Mouse (Mus musculus): ENCODE data around the gene Gm10639. TPM values are rescaled to one million over a fixed set of nuclear protein-coding genes. Genes with fewer than 3 reads are reported as not detected.
"Not testable (repeated sequence)": the region's sequence is repeated elsewhere in the genome, so short reads cannot be mapped to it uniquely, and the experiment has no call there.

The Gm10639 gene
- not detected in 2 replicates for polyA plus RNA-seq (2012; rRNA removed)

GRCm38 (mm10) chr9:78289723-78290122 lies at the start of gene Gm10639:
Gene Gm10639 (plus strand): TSS chr9:78289923.
- not testable (repeated sequence) for DNase-seq (ENCODE audit: low read depth)

- not testable (repeated sequence) for DNase-seq (ENCODE audit: low read depth)
These were observed 33.8 kb upstream of the Gm10639 start for GRCm38 (mm10) chr9:78255683-78256470.

- not testable (repeated sequence) for DNase-seq (ENCODE audit: low read depth)
These were observed 32.8 kb upstream of the Gm10639 start, which contains the start of gene Gm3776 for GRCm38 (mm10) chr9:78256914-78257313. Gene Gm3776 (plus strand): TSS chr9:78257129.

DNA sequence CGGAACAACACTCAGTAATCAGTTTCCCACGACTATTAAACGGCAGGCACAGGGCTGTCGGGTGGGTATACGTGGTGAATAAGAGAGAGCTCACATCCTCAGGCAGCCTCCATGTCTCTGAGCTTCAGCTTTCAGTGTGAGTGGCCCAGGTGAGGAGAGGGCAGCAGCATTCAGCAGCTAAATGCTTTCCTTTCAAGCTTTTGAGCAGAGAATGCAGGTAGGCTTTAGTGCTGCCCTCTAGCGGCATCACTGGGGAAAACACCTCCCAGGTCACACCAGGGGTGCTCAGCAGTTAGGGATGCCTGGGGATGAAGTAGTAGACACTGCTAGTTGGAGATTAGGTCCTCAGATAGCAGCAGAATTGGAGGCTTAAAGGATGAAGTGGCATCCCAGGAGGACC lies 30.0 kb upstream of the Gm10639 start:
- DNase-seq (ENCODE audit: low read depth): not testable (repeated sequence)

- not testable (repeated sequence) for DNase-seq (ENCODE audit: low read depth)
These were observed 18.8 kb upstream of the Gm10639 start for GRCm38 (mm10) chr9:78270945-78271344.

DNA sequence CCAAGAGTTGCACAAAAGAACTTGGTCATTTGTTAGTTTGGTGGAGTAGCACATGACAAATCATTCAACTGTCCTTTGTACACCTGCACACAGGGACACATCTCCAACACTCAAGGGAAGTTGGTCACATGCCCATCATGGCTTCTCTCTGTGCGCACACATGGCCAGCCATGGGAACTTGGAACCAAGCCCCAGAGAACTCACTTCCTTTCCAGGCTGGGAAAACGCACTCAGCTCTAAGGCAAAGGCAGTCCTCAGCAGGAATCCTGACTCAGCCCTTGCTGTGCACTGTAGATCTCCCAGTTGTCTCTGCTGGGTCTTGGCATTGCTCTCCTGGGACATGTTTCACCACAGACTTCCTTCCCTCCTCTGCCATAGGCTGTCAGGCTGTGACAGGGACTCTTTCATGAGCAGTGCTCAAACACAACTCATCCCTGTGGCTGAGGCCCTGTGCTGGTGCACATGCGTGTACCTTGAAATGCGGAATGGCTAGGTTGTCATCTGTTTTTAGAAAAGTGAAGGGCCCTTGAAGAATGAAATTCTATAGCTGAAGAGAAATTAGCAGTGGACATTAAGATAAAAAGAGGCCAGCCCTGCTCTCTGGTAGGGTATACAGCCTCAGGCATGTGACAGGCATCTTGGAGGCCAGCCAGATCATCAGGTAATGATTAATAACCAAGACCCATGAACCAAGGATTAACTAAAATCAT lies 7.6 kb upstream of the Gm10639 start:
- DNase-seq (ENCODE audit: low read depth): not testable (repeated sequence)

- not testable (repeated sequence) for DNase-seq (ENCODE audit: low read depth)
These were observed 660 bp upstream of the Gm10639 start for GRCm38 (mm10) chr9:78289063-78289462.

GRCm38 (mm10) chr9:78292462-78292861 lies 2.7 kb downstream of the Gm10639 start:
- not testable (repeated sequence) for DNase-seq (ENCODE audit: low read depth)

GRCm38 (mm10) chr9:78293683-78294082 lies 4.0 kb downstream of the Gm10639 start:
- not testable (repeated sequence) for DNase-seq (ENCODE audit: low read depth)

- DNase-seq (ENCODE audit: low read depth): not testable (repeated sequence)
These were observed 5.1 kb downstream of the Gm10639 start for GRCm38 (mm10) chr9:78294781-78295180.

- not testable (repeated sequence) for DNase-seq (ENCODE audit: low read depth)
These were observed 6.4 kb downstream of the Gm10639 start for GRCm38 (mm10) chr9:78296089-78296488.

DNA sequence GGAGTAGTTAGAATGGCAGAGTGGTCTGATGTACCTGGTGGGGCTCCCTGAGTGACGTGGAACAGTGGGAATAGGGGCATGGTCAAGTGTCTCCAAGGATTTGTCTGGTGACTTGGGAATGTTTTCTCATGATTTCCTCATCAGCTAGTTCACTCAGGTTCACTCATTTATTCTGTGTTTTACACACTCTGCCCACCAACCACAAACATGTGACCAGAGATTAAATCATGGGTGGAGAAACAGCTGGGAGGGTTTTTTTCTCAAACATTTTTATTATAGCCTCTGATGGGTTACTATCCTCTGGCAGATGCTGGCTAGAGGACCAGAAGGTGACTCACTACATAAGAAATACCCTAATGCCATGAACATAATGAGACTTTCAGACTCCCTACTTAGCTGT lies 8.5 kb downstream of the Gm10639 start:
- no peak for DNase-seq (ENCODE audit: low read depth)

DNA sequence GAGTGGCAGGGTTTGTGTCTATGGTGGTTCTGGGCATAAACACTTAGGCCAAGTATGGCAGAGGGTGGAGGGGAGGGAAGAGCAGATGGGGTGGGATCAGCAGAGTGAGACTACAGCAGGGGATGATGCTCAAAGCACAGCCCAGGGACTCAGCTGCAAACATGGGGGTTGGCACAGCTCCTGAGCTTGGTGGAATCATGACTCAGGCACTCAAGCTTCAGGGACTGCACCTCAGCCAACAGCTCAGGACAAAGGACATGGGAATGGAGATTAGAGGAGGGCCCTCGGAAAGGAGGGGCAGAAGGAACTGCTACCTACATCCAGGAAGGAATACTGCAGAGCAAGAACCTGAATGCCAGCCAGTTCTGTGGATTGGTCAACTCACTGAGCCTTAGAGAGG lies 9.4 kb downstream of the Gm10639 start:
- DNase-seq (ENCODE audit: low read depth): not testable (repeated sequence)

- DNase-seq (ENCODE audit: low read depth): not testable (repeated sequence)
These were observed 18.4 kb downstream of the Gm10639 start for GRCm38 (mm10) chr9:78308122-78308521.

DNA sequence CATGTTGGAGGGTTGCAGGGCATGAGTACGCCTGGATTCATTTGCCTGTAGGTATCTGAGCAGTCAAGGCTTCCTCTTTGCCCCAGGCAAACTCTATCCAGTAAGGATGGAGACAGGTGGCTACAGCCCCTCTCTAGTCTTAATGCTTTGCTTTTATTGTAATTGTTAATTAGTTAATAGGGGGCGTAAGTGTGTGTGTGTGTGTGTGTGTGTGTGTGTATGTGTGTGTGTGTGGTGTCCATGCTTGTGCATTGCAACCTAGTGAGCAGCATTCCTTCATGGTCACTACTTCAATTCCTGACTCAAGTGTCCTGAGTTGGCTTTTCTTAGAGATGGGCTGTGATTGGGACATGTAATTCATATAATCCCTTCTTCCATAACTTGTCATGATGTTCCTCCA lies 25.0 kb downstream of the Gm10639 start, which contains the start of gene Omt2a:
TSS of gene Omt2a (minus strand) at position 101 of the 400 bp plus-strand sequence.
- DNase-seq (ENCODE audit: low read depth): no peak

- DNase-seq (ENCODE audit: low read depth): no peak
These were observed 29.8 kb downstream of the Gm10639 start for GRCm38 (mm10) chr9:78319499-78319898.

- not testable (repeated sequence) for DNase-seq (ENCODE audit: low read depth)
These were observed 37.6 kb downstream of the Gm10639 start, which contains the start of gene Omt2b for GRCm38 (mm10) chr9:78327289-78327688. Gene Omt2b (plus strand): TSS chr9:78327589.

DNA sequence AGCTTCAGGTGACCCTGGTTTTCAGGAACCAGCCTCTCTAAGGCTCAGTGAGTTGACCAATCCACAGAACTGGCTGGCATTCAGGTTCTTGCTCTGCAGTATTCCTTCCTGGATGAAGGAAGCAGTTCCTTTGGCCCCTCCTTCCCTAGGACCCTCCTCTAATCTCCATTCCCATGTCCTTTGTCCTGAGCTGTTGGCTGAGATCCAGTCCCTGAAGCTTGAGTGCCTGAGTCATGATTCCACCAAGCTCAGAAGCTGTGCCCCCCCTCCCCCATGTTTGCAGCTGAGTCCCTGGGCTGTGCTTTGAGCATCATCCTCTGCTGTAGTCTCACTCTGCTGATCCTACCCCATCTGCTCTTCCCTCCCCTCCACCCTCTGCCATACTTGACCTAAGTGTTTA lies 47.3 kb downstream of the Gm10639 start:
- DNase-seq (ENCODE audit: low read depth): not testable (repeated sequence)

- DNase-seq (ENCODE audit: low read depth): not testable (repeated sequence)
These were observed 50.6 kb downstream of the Gm10639 start for GRCm38 (mm10) chr9:78340324-78340723.

GRCm38 (mm10) chr9:78342494-78342893 lies 52.8 kb downstream of the Gm10639 start:
- DNase-seq (ENCODE audit: low read depth): not testable (repeated sequence)

- DNase-seq (ENCODE audit: low read depth): not testable (repeated sequence)
These were observed 53.3 kb downstream of the Gm10639 start for GRCm38 (mm10) chr9:78343055-78343454.

GRCm38 (mm10) chr9:78345235-78345634 lies 55.5 kb downstream of the Gm10639 start:
- not testable (repeated sequence) for DNase-seq (ENCODE audit: low read depth)
